Mouse (Mus musculus) ES-Bruce4 (cell line): ENCODE data around the gene Rab14.

Experiments
- CTCF ChIP-seq: IDR thresholded peaks from one replicate; pipeline ENCODE4 v1.8.1; 2011; ENCODE audit warnings: low read depth, low read length
- EP300 ChIP-seq: IDR thresholded peaks from 2 replicates; pipeline ENCODE4 v1.6.1; 2011; ENCODE audit warnings: low read depth, low read length; ENCODE audit not compliant: insufficient read depth
- POLR2A ChIP-seq: IDR thresholded peaks from one replicate; pipeline ENCODE4 v1.8.1; 2011; ENCODE audit warnings: low read length; ENCODE audit not compliant: insufficient read depth

DNA sequence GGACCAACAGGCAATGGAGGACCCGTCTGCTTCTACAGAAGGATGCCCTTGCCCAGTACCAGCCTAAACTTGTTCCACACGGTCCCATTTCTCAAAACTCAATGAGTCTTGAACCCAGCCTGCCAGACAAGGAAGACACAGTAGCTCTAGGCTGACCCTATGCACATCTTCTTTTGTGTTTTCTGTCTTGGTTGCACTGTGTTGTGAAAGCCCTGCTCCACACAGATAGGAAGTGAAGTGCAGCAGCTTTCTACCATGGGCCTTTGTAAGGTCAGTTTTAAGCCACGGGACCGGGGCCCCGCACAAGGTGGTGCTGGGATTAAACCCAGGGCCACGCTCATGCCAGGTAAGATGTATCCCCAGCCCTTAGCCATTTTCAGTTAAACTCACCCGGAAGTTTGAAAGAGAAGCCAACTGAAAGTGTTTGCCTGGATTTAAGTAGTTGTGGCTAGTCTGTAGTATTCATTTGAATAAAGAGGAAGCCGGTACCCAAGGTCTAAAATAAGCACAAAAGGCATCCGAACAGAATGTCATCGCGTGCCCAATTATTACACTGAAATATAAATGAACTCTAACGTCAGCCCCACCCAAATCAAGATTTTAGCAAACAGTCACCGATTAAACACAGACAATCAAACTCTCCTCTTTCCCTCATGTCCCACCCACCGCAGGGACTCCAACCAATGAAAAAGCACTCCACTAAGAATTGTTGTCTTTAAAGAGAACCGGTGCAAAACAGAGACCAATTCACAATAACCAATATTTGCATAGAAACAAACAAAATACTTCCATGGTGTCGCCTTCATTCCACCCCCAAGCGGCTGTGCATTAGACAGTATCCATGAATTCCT lies 31.9 kb upstream of the Rab14 start:
- TF ChIP-seq CTCF (no peak), EP300 (no peak), POLR2A (no peak)
